Mouse (Mus musculus): ENCODE measurements around the gene Zcchc2.

DNA sequence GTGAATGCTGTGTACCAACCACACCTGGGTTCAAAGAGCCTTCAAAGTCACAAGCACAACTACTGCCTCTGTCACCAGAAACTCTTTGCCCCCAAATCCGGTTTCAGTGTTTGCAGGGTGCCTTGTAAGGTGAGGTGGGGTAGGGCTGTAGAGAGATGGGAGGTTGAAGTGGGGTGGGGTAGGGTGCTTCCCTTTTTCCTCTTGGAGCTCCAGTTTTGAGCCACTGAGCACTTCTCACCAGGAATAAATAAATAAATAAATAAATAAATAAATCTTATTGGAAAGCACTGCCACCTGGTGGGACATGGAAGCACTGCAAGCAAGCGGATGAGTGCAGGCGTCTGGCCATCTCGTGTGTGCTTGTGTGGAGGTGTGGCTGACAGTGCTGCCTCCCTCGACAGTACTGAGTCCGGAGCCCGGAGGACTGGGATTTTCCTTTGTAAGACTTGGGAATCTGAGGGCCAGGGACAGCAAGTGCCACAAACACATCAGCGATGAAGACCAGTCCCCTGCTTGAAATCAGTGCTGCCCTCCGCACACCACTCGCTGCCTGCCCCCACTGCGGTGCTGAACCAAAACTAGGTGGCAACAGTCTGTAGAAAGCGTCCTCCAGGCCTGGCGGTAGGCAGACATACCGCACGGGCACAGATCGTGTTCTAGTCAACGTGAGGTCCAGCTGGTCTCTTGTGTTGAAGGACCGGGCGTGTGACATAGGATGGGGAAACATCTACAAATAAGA, 46.8 kb downstream of the Zcchc2 start:
- no peak for TF ChIP-seq GATA1 (IDR thresholded peaks at IDR 0.05; ENCODE audit: borderline replicate concordance, low read length)
- no peak for TF ChIP-seq FLI1 (IDR thresholded peaks at IDR 0.05; ENCODE audit: low read length)

All from megakaryocyte, embryonic 14.5 days (primary cell).